In genomic region chr6:90461771-90462170, GRCm38 (mm10) we compare ENCODE assay signal across 8 mouse cellular contexts. TPM values are rescaled to one million over a fixed set of nuclear protein-coding genes. Genes with fewer than 3 reads are reported as not detected.
A peak's percentile ranks its signal among the peaks of the same experiment; 100 is the strongest.
DNase-seq lines count a peak whose midpoint lies in the region; ATAC-seq lines count a peak whose summit lies in the region.

No protein-coding gene starts in this region.

- no peak overlapping the region for H3K27ac ChIP-seq in neural tube, embryonic 11.5 days (ENCODE audit: low read depth, low read length)
- no peak overlapping the region for H3K27ac ChIP-seq in forebrain, embryonic 14.5 days (ENCODE audit: low read depth, low read length)
- H3K27ac ChIP-seq in limb, embryonic 13.5 days, result no peak overlapping the region
- no peak overlapping the region for H3K27ac ChIP-seq in stomach, embryonic 16.5 days (ENCODE audit: low read length)

- peaks cover 5% of the 10 kb centered on the region; the same call in 1 of the 2 replicates for H3K4me1 ChIP-seq in neural tube, embryonic 11.5 days (ENCODE audit: control insufficient read depth, insufficient read depth, low read length)
- peaks cover 13% of the 10 kb centered on the region for H3K4me1 ChIP-seq in forebrain, embryonic 14.5 days (ENCODE audit: control insufficient read depth, insufficient read depth, low read length)
- H3K4me1 ChIP-seq in limb, embryonic 13.5 days, result peaks cover 16% of the 10 kb centered on the region
- H3K4me1 ChIP-seq in stomach, embryonic 16.5 days (ENCODE audit: control insufficient read depth, insufficient read depth, low read length), result peaks cover 17% of the 10 kb centered on the region

- peak overlapping the region; percentile 60 for H3K4me3 ChIP-seq in neural tube, embryonic 11.5 days (ENCODE audit: low read depth, low read length)
- H3K4me3 ChIP-seq in forebrain, embryonic 14.5 days (ENCODE audit: low read depth, low read length), result peak overlapping the region; percentile 68
- H3K4me3 ChIP-seq in limb, embryonic 13.5 days, result peak overlapping the region; percentile 66
- H3K4me3 ChIP-seq in stomach, embryonic 16.5 days (replicated peaks; ENCODE audit: low read length), result peak overlapping the region; percentile 66

- peak overlapping the region; percentile 100 for H3K4me2 ChIP-seq in neural tube, embryonic 11.5 days (ENCODE audit: low read depth)
- peak overlapping the region; percentile 100 for H3K4me2 ChIP-seq in forebrain, embryonic 14.5 days (ENCODE audit: low read length)
- H3K4me2 ChIP-seq in limb, embryonic 13.5 days (replicated peaks), result peak overlapping the region; percentile 100
- peak overlapping the region; percentile 100 for H3K4me2 ChIP-seq in stomach, embryonic 16.5 days (ENCODE audit: low read depth, low read length)

- WGBS in neural tube, embryonic 11.5 days, result 7% methylated on average over 12 of the region's 12 CpGs
- 9% methylated on average over 12 of the region's 12 CpGs for WGBS in forebrain, embryonic 14.5 days
- 9% methylated on average over 12 of the region's 12 CpGs for WGBS in limb, embryonic 13.5 days
- WGBS in stomach, embryonic 16.5 days, result 23% methylated on average over 12 of the region's 12 CpGs

- H3K9me3 ChIP-seq in neural tube, embryonic 11.5 days (ENCODE audit: control insufficient read depth, low read length), result no peaks in the 10 kb centered on the region
- H3K9me3 ChIP-seq in forebrain, embryonic 14.5 days (replicated peaks; ENCODE audit: control insufficient read depth, low read length), result no peaks in the 10 kb centered on the region
- no peaks in the 10 kb centered on the region for H3K9me3 ChIP-seq in limb, embryonic 13.5 days
- no peaks in the 10 kb centered on the region for H3K9me3 ChIP-seq in stomach, embryonic 16.5 days (replicated peaks; ENCODE audit: control insufficient read depth, low read length)

- 0 out of 2 replicates have a peak, but pooled peaks have one; percentile 6 for ATAC-seq in neural tube, embryonic 11.5 days (ENCODE audit: insufficient read depth, low FRiP score, low TSS enrichment)
- 0 out of 2 replicates have a peak, but pooled peaks have one; percentile 3 for ATAC-seq in forebrain, embryonic 14.5 days
- peak; percentile 1; the same call in 1 of the 2 replicates for ATAC-seq in limb, embryonic 13.5 days (ENCODE audit: low FRiP score, low read depth)
- ATAC-seq in stomach, embryonic 16.5 days (ENCODE audit: insufficient read depth, low FRiP score), result no peak

- H3K36me3 ChIP-seq in neural tube, embryonic 11.5 days (ENCODE audit: control insufficient read depth, insufficient read depth, low read length), result no peaks in the 10 kb centered on the region
- no peaks in the 10 kb centered on the region for H3K36me3 ChIP-seq in forebrain, embryonic 14.5 days (ENCODE audit: control insufficient read depth, insufficient read depth, low read length)
- no peaks in the 10 kb centered on the region; the same call in 1 of the 2 replicates for H3K36me3 ChIP-seq in limb, embryonic 13.5 days
- no peaks in the 10 kb centered on the region for H3K36me3 ChIP-seq in stomach, embryonic 16.5 days (ENCODE audit: control insufficient read depth, insufficient read depth, low read length)

- no peak for DNase-seq in neural tube, embryonic 11.5 days (ENCODE audit: low spot score)
- no peak for DNase-seq in neural tube, embryonic 10.5 days (ENCODE audit: extremely low spot score, low spot score)
- DNase-seq in forebrain, embryonic 14.5 days (ENCODE audit: low spot score), result no peak
- no peak for DNase-seq in thymus, postnatal 0 days (ENCODE audit: low spot score)
- no peak for DNase-seq in layer of hippocampus, adult 11-12 months (ENCODE audit: low spot score)
- DNase-seq in retina, postnatal 1 day, result no peak

- peaks cover 9% of the 10 kb centered on the region for H3K27me3 ChIP-seq in neural tube, embryonic 11.5 days (ENCODE audit: control insufficient read depth, insufficient read depth, low read length)
- H3K27me3 ChIP-seq in forebrain, embryonic 14.5 days (replicated peaks; ENCODE audit: control insufficient read depth, insufficient read depth, low read length), result no peaks in the 10 kb centered on the region
- H3K27me3 ChIP-seq in limb, embryonic 13.5 days, result peaks cover 40% of the 10 kb centered on the region
- peaks cover 13% of the 10 kb centered on the region for H3K27me3 ChIP-seq in stomach, embryonic 16.5 days (ENCODE audit: control insufficient read depth, insufficient read depth, low read length)

- peak overlapping the region; percentile 49; the same call in 1 of the 2 replicates for H3K9ac ChIP-seq in neural tube, embryonic 11.5 days (ENCODE audit: low read length)
- peak overlapping the region; percentile 74 for H3K9ac ChIP-seq in forebrain, embryonic 14.5 days (ENCODE audit: low read length)
- H3K9ac ChIP-seq in limb, embryonic 13.5 days, result 0 out of 2 replicates have a peak overlapping the region, but pooled peaks have one; percentile 76
- H3K9ac ChIP-seq in stomach, embryonic 16.5 days (ENCODE audit: low read length), result no peak overlapping the region

RNA-seq across cellular contexts. Expression of gene Klf15, which starts 0.6 kb away (rescaled TPM):
- polyA plus RNA-seq in neural tube, embryonic 11.5 days (2014; fragmentation: Nextera tagmentation; extraction: Ambion mirVana), result 3.1 and 3.2 TPM in 2 replicates
- 10.3 and 12.0 TPM in 2 replicates for polyA plus RNA-seq in forebrain, embryonic 14.5 days (2014; fragmentation: Nextera tagmentation; extraction: Ambion mirVana)
- 5.0 and 5.1 TPM in 2 replicates for polyA plus RNA-seq in limb, embryonic 13.5 days (2015; fragmentation: Nextera tagmentation; extraction: Ambion mirVana)
- polyA plus RNA-seq in stomach, embryonic 16.5 days (2015; fragmentation: Nextera tagmentation; extraction: Ambion mirVana), result 8.8 and 10.2 TPM in 2 replicates
- polyA plus RNA-seq in thymus, postnatal 0 days (2015; fragmentation: Nextera tagmentation; extraction: Ambion mirVana), result 10.9 and 13.7 TPM in 2 replicates

RNA-seq across cellular contexts. Expression of gene Aldh1l1, which starts 24.5 kb away (rescaled TPM):
- polyA plus RNA-seq in neural tube, embryonic 11.5 days (2014; fragmentation: Nextera tagmentation; extraction: Ambion mirVana), result 0.97 and 2.7 TPM in 2 replicates
- polyA plus RNA-seq in forebrain, embryonic 14.5 days (2014; fragmentation: Nextera tagmentation; extraction: Ambion mirVana), result 15.8 and 24.1 TPM in 2 replicates
- 2.0 and 2.4 TPM in 2 replicates for polyA plus RNA-seq in limb, embryonic 13.5 days (2015; fragmentation: Nextera tagmentation; extraction: Ambion mirVana)
- 13.1 and 14.9 TPM in 2 replicates for polyA plus RNA-seq in stomach, embryonic 16.5 days (2015; fragmentation: Nextera tagmentation; extraction: Ambion mirVana)
- 17.1 and 21.6 TPM in 2 replicates for polyA plus RNA-seq in thymus, postnatal 0 days (2015; fragmentation: Nextera tagmentation; extraction: Ambion mirVana)

RNA-seq across cellular contexts. Expression of gene Cfap100, which starts 33.2 kb away (rescaled TPM):
- 0.96 and 1.2 TPM in 2 replicates for polyA plus RNA-seq in neural tube, embryonic 11.5 days (2014; fragmentation: Nextera tagmentation; extraction: Ambion mirVana)
- 3.0 and 3.1 TPM in 2 replicates for polyA plus RNA-seq in forebrain, embryonic 14.5 days (2014; fragmentation: Nextera tagmentation; extraction: Ambion mirVana)
- polyA plus RNA-seq in limb, embryonic 13.5 days (2015; fragmentation: Nextera tagmentation; extraction: Ambion mirVana), result 0.37 and 0.59 TPM in 2 replicates
- 0.31 and 0.46 TPM in 2 replicates for polyA plus RNA-seq in stomach, embryonic 16.5 days (2015; fragmentation: Nextera tagmentation; extraction: Ambion mirVana)
- 0.27 and 0.62 TPM in 2 replicates for polyA plus RNA-seq in thymus, postnatal 0 days (2015; fragmentation: Nextera tagmentation; extraction: Ambion mirVana)
